Mouse (Mus musculus) central nervous system, embryonic 18 days (tissue): ENCODE results near the gene Uqcrh. TPM values are rescaled to one million over a fixed set of nuclear protein-coding genes. Genes with fewer than 3 reads are reported as not detected.

Experiments
- polyA plus RNA-seq: library from polyadenylated mRNA; depleted of rRNA; stranded (reverse); fragments of >200 nt; gene quantifications from 2 replicates; pipeline ENCODE4 v1.2.3, GENCODE M21; 2012; rRNA removed

Gene Uqcrh
- polyA plus RNA-seq: 481 and 560 TPM in 2 replicates

DNA sequence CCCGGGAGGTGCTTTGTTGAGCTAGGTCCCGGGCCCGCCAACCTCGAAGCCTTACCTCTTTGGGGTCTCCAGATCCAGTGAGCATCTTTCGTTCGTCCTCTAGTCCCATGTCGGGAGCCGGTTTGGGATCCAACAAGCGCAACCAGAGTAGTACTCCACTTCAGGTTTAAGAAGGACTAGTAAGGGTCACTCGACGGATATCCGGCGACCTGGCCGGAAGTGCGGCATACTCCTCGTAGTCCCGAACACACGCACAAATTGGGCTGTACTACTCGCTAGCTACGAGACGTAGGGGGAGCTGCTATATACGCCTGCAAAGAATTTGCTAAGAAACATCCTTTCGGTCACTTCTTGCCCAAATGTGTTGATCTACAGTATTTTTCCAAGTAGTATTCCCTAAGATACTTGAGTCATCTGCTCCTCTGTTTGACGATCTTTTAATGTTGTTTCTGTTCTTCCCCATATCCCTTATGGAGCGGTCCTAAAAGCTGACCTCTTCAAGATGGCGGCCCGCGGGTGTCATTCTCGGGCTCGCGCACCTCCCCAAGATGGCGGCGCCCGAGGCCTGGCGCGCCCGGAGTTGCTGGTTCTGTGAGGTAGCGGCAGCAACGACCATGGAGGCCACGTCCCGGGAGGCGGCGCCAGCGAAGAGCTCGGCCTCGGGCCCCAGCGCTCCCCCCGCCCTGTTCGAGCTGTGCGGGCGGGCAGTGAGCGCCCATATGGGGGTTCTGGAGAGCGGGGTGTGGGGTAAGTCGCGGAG is at the start of gene Uqcrh, which contains the start of gene Lrrc41:
Uqcrh (minus strand) TSS at position 211 of the 760 bp plus-strand sequence.
Lrrc41 (plus strand) TSS at position 409 of the 760 bp plus-strand sequence.

GRCm38 (mm10) chr4:116123602-116124519 is 49.0 kb upstream of the Uqcrh start, which contains the start of the genes Rad54l and Pomgnt1:
Rad54l (minus strand) TSS chr4:116123690.
Pomgnt1 (plus strand) TSS chr4:116123840.

DNA sequence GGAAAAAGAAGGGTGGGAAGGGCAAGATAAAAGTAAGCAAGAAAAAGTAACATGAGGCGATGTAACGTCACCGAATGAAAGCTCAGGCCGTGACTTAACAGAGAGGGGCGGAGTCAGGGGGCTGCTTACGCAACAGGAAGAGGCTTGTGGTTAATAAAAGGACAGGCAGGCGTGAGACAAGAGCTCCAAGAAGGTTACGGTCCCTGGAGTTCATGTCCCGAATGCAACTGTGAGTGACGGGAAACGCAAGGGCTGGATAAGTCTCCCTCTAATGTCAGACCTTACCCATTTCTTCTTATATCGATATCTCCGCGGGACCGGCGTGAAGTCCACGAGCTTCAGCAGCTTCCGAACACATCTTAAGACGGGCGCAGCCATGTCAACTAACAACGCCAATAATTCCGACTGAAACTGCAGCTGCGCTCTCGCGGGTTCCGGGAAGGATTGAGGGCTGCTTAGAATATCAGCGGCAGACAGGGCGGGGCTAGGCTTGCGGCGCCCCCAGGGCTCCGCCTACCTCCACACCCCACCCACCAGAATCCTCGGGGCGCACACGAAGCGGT is 21.4 kb downstream of the Uqcrh start, which contains the start of gene Nsun4:
Nsun4 (minus strand) TSS at position 478 of the 563 bp plus-strand sequence.

GRCm38 (mm10) chr4:116017902-116018746 is 56.7 kb downstream of the Uqcrh start, which contains the start of gene Faah:
Faah (minus strand) TSS chr4:116017926.

Other genes with a start within 250 kb of the Uqcrh start
- 5.5 and 6.7 TPM in 2 replicates for gene Mob3c, start 247.0 kb downstream of the Uqcrh start, polyA plus RNA-seq
- 45.5 and 45.8 TPM in 2 replicates for gene Mknk1, start 235.9 kb downstream of the Uqcrh start, polyA plus RNA-seq
- gene Kncn, start 190.7 kb downstream of the Uqcrh start, polyA plus RNA-seq: 0.15 and 0.22 TPM in 2 replicates
- gene 6430628N08Rik, start 184.4 kb downstream of the Uqcrh start, polyA plus RNA-seq: 0.43 and 0.44 TPM in 2 replicates
- 2.2 and 2.4 TPM in 2 replicates for gene Dmbx1, start 135.1 kb downstream of the Uqcrh start, polyA plus RNA-seq
- 34.3 and 35.3 TPM in 2 replicates for gene Faah, start 57.1 kb downstream of the Uqcrh start, polyA plus RNA-seq
- gene Nsun4, start 21.2 kb downstream of the Uqcrh start, polyA plus RNA-seq: 5.9 TPM in 2 replicates
- gene Lrrc41, start 198 bp upstream of the Uqcrh start, polyA plus RNA-seq: 45.6 and 46.0 TPM in 2 replicates
- 4.3 and 4.5 TPM in 2 replicates for gene Rad54l, start 48.6 kb upstream of the Uqcrh start, polyA plus RNA-seq
- gene Pomgnt1, start 48.8 kb upstream of the Uqcrh start, polyA plus RNA-seq: 78.6 and 80.4 TPM in 2 replicates
- 2.8 and 3.5 TPM in 2 replicates for gene Lurap1, start 76.3 kb upstream of the Uqcrh start, polyA plus RNA-seq
- gene Tspan1, start 92.5 kb upstream of the Uqcrh start, polyA plus RNA-seq: 0.33 and 0.62 TPM in 2 replicates
- gene 1700042G07Rik, start 98.3 kb upstream of the Uqcrh start, polyA plus RNA-seq: not detected in 2 replicates
- not detected in 2 replicates for gene Gm49337, start 98.3 kb upstream of the Uqcrh start, polyA plus RNA-seq
- 68.8 and 71.4 TPM in 2 replicates for gene Pik3r3, start 146.5 kb upstream of the Uqcrh start, polyA plus RNA-seq